Mouse (Mus musculus) forebrain, embryonic 12.5 days (tissue): ENCODE measurements around the gene Epn2. TPM values are rescaled to one million over a fixed set of nuclear protein-coding genes. Genes with fewer than 3 reads are reported as not detected.
A peak's percentile ranks its signal among the peaks of the same experiment; 100 is the strongest.

ENCODE experiments used
- ATAC-seq: fragments of 200-750 bp; cut with Nextera tagmentation; 2 replicates; pipeline ENCODE4 v1.8.0; 2017; ENCODE audit warnings: moderate TSS enrichment; ENCODE audit not compliant: low FRiP score
- H3K27ac ChIP-seq: fragments of 300-500 bp; sonication (generic); 2 replicates; pipeline ENCODE4 v1.5.1; 2016; ENCODE audit warnings: mild to moderate bottlenecking
- H3K27me3 ChIP-seq: fragments of 300-500 bp; sonication (generic); 2 replicates; pipeline ENCODE4 v1.6.1; 2016; ENCODE audit warnings: mild to moderate bottlenecking
- H3K36me3 ChIP-seq: fragments of 300-500 bp; sonication (generic); replicated peaks from 2 replicates; pipeline ENCODE4 v1.6.1; 2016; ENCODE audit warnings: mild to moderate bottlenecking
- H3K4me1 ChIP-seq: fragments of 300-500 bp; sonication (generic); 2 replicates; pipeline ENCODE4 v1.6.1; 2016
- H3K4me2 ChIP-seq: fragments of 300-500 bp; sonication (generic); 2 replicates; pipeline ENCODE4 v1.6.1; 2016; ENCODE audit warnings: mild to moderate bottlenecking, moderate library complexity
- H3K4me3 ChIP-seq: fragments of 300-500 bp; sonication (generic); replicated peaks from 2 replicates; pipeline ENCODE4 v1.5.1; 2016; ENCODE audit warnings: mild to moderate bottlenecking
- H3K9ac ChIP-seq: fragments of 300-500 bp; sonication (generic); 2 replicates; pipeline ENCODE4 v1.6.1; 2016; ENCODE audit warnings: mild to moderate bottlenecking
- H3K9me3 ChIP-seq: fragments of 300-500 bp; sonication (generic); 2 replicates; pipeline ENCODE4 v1.6.1; 2016
- WGBS: fragments of 180-500 bp; shearing (Covaris S2); methylation state at CpG from one replicate; pipeline ENCODE4 v1.1.7; 2016; 5-methylcytosine and 5-hydroxymethylcytosine counted together
- polyA plus RNA-seq: library from polyadenylated mRNA; unstranded; fragments of >200 nt; fragmentation: Nextera tagmentation; extraction: Ambion mirVana; gene quantifications from 2 replicates; pipeline ENCODE4 v1.2.1, GENCODE M21; 2016

Gene Epn2
- polyA plus RNA-seq: 35.5 and 37.8 TPM in 2 replicates

- under 1% methylated on average over 77 of the region's 93 CpGs for WGBS
- Histone ChIP-seq H3K4me2 (peak within 1 kb of the TSS; percentile 75), H3K4me3 (peak within 1 kb of the TSS; percentile 80), H3K9me3 (no peaks in the 10 kb centered on the region), H3K27me3 (no peaks in the 10 kb centered on the region), H3K27ac (peak within 1 kb of the TSS; percentile 90), H3K4me1 (peaks cover 23% of the 10 kb centered on the region), H3K36me3 (no peaks in the 10 kb centered on the region), H3K9ac (peak within 1 kb of the TSS; percentile 87)
- ATAC-seq: peak; percentile 92
Measured at GRCm38 (mm10) chr11:61578983-61579877, at the start of gene Epn2. Gene Epn2, minus strand, starts transcription at chr11:61579687.

GRCm38 (mm10) chr11:61626509-61626908 is 47.0 kb upstream of the Epn2 start:
- no peak overlapping the region for H3K9ac ChIP-seq

GRCm38 (mm10) chr11:61625136-61625535 is 45.6 kb upstream of the Epn2 start:
- Histone ChIP-seq H3K36me3 (no peaks in the 10 kb centered on the region), H3K27ac (no peak overlapping the region), H3K4me1 (peaks cover 2% of the 10 kb centered on the region), H3K4me2 (no peak overlapping the region), H3K9ac (no peak overlapping the region), H3K9me3 (no peaks in the 10 kb centered on the region), H3K27me3 (0 out of 2 replicates have a peak, but pooled peaks cover 4% of the 10 kb centered on the region), H3K4me3 (no peak overlapping the region)
- WGBS: 83% methylated on average over 7 of the region's 7 CpGs
- no peak for ATAC-seq

More at GRCm38 (mm10) chr11:61626509-61626908, 47.0 kb upstream of the Epn2 start:
- H3K27ac ChIP-seq: no peak overlapping the region
- no peak overlapping the region for H3K4me2 ChIP-seq
- no peaks in the 10 kb centered on the region for H3K9me3 ChIP-seq
- H3K27me3 ChIP-seq: no peaks in the 10 kb centered on the region
- no peaks in the 10 kb centered on the region for H3K4me1 ChIP-seq
- 93% methylated on average over 1 of the region's 1 CpGs for WGBS
- H3K4me3 ChIP-seq: no peak overlapping the region
- H3K36me3 ChIP-seq: no peaks in the 10 kb centered on the region
- no peak for ATAC-seq

- 61% methylated on average over 8 of the region's 8 CpGs for WGBS
- Histone ChIP-seq H3K4me3 (peak overlapping the region; percentile 42; the same call in 1 of the 2 replicates), H3K9me3 (no peaks in the 10 kb centered on the region), H3K4me2 (peak overlapping the region; percentile 72), H3K9ac (no peak overlapping the region), H3K36me3 (no peaks in the 10 kb centered on the region), H3K27me3 (0 out of 2 replicates have a peak, but pooled peaks cover 9% of the 10 kb centered on the region), H3K4me1 (peaks cover 13% of the 10 kb centered on the region), H3K27ac (no peak overlapping the region)
- no peak for ATAC-seq
Measured at GRCm38 (mm10) chr11:61620762-61621161, 41.3 kb upstream of the Epn2 start.

- Histone ChIP-seq H3K4me1 (peaks cover 18% of the 10 kb centered on the region), H3K4me2 (peak overlapping the region; percentile 72), H3K27ac (no peak overlapping the region), H3K36me3 (no peaks in the 10 kb centered on the region), H3K4me3 (peak overlapping the region; percentile 42), H3K27me3 (peaks cover 11% of the 10 kb centered on the region; the same call in 1 of the 2 replicates), H3K9ac (peak overlapping the region; percentile 33), H3K9me3 (no peaks in the 10 kb centered on the region)
- under 1% methylated on average over 17 of the region's 17 CpGs for WGBS
- ATAC-seq: peak; percentile 57
Measured at GRCm38 (mm10) chr11:61620254-61620670, 40.8 kb upstream of the Epn2 start.

GRCm38 (mm10) chr11:61619791-61620241 is 40.3 kb upstream of the Epn2 start:
- peaks cover 15% of the 10 kb centered on the region for H3K27me3 ChIP-seq
- H3K9me3 ChIP-seq: no peaks in the 10 kb centered on the region
- peak overlapping the region; percentile 33; the same call in 1 of the 2 replicates for H3K9ac ChIP-seq
- peak overlapping the region; percentile 72 for H3K4me2 ChIP-seq
- WGBS: 0% methylated on average over 13 of the region's 17 CpGs
- peaks cover 19% of the 10 kb centered on the region for H3K4me1 ChIP-seq
- H3K36me3 ChIP-seq: no peaks in the 10 kb centered on the region
- H3K4me3 ChIP-seq: peak overlapping the region; percentile 42
- no peak overlapping the region for H3K27ac ChIP-seq
- ATAC-seq: peak; percentile 67

- no peak for ATAC-seq
- Histone ChIP-seq H3K36me3 (no peaks in the 10 kb centered on the region), H3K9ac (no peak overlapping the region; the same call in 1 of the 2 replicates), H3K27ac (no peak overlapping the region), H3K9me3 (no peaks in the 10 kb centered on the region), H3K4me3 (peak overlapping the region; percentile 42), H3K4me2 (peak overlapping the region; percentile 72), H3K27me3 (peaks cover 15% of the 10 kb centered on the region), H3K4me1 (peaks cover 19% of the 10 kb centered on the region)
- WGBS: 10% methylated on average over 6 of the region's 6 CpGs
Measured at GRCm38 (mm10) chr11:61619356-61619755, 39.9 kb upstream of the Epn2 start.

GRCm38 (mm10) chr11:61618571-61618970 is 39.1 kb upstream of the Epn2 start:
- H3K4me3 ChIP-seq: no peak overlapping the region
- H3K9ac ChIP-seq: no peak overlapping the region
- no peak overlapping the region for H3K4me2 ChIP-seq
- ATAC-seq: no peak
- no peaks in the 10 kb centered on the region for H3K9me3 ChIP-seq
- peaks cover 19% of the 10 kb centered on the region for H3K4me1 ChIP-seq
- peaks cover 15% of the 10 kb centered on the region for H3K27me3 ChIP-seq
- H3K36me3 ChIP-seq: no peaks in the 10 kb centered on the region
- no peak overlapping the region for H3K27ac ChIP-seq
- WGBS: 81% methylated on average over 8 of the region's 8 CpGs

- Histone ChIP-seq H3K4me3 (no peak overlapping the region), H3K27ac (no peak overlapping the region), H3K4me1 (peaks cover 19% of the 10 kb centered on the region), H3K4me2 (no peak overlapping the region), H3K9me3 (no peaks in the 10 kb centered on the region), H3K9ac (no peak overlapping the region), H3K27me3 (peaks cover 15% of the 10 kb centered on the region), H3K36me3 (no peaks in the 10 kb centered on the region)
- no peak for ATAC-seq
- 91% methylated on average over 8 of the region's 8 CpGs for WGBS
Measured at GRCm38 (mm10) chr11:61618131-61618530, 38.6 kb upstream of the Epn2 start.

- 64% methylated on average over 7 of the region's 7 CpGs for WGBS
- Histone ChIP-seq H3K27ac (no peak overlapping the region), H3K27me3 (peaks cover 15% of the 10 kb centered on the region), H3K9ac (no peak overlapping the region), H3K4me3 (no peak overlapping the region), H3K36me3 (no peaks in the 10 kb centered on the region), H3K4me1 (peaks cover 19% of the 10 kb centered on the region), H3K4me2 (no peak overlapping the region), H3K9me3 (no peaks in the 10 kb centered on the region)
- no peak for ATAC-seq
Measured at GRCm38 (mm10) chr11:61617293-61617975, 37.9 kb upstream of the Epn2 start.

- no peak for ATAC-seq
- H3K27ac ChIP-seq: no peak overlapping the region
- H3K4me2 ChIP-seq: no peak overlapping the region
- no peaks in the 10 kb centered on the region for H3K36me3 ChIP-seq
- 52% methylated on average over 9 of the region's 9 CpGs for WGBS
- peaks cover 15% of the 10 kb centered on the region for H3K27me3 ChIP-seq
- H3K4me1 ChIP-seq: peaks cover 19% of the 10 kb centered on the region
- no peak overlapping the region for H3K9ac ChIP-seq
- H3K4me3 ChIP-seq: no peak overlapping the region
- no peaks in the 10 kb centered on the region for H3K9me3 ChIP-seq
Measured at GRCm38 (mm10) chr11:61616523-61617292, 37.2 kb upstream of the Epn2 start.
